Comparison of ENCODE assay signal across 25 mouse cellular contexts in genomic region chr16:62605920-62606319, GRCm38 (mm10).
A peak's percentile ranks its signal among the peaks of the same experiment; 100 is the strongest.
DNase-seq lines count a peak whose midpoint lies in the region; ATAC-seq and TF ChIP-seq lines count a peak whose summit lies in the region.
"Had no signal": no experiment of that assay in that cellular context is flagged by ENCODE, and none has a peak within 500 bp of the region (broad histone marks: within the 10 kb centered on the region; RNA-seq: fewer than 3 reads in every experiment).

No protein-coding gene starts in this region.

- H3K36me3 ChIP-seq in hindbrain, postnatal 0 days (ENCODE audit: insufficient read depth, low read length), result no peaks in the 10 kb centered on the region
- H3K36me3 ChIP-seq in hindbrain, embryonic 11.5 days (ENCODE audit: control insufficient read depth, insufficient read depth, low read length), result no peaks in the 10 kb centered on the region
- no peaks in the 10 kb centered on the region for H3K36me3 ChIP-seq in midbrain, embryonic 15.5 days (replicated peaks)
- H3K36me3 ChIP-seq in midbrain, embryonic 13.5 days, result no peaks in the 10 kb centered on the region
- H3K36me3 ChIP-seq: forebrain, embryonic 10.5 days; G1E; heart, embryonic 13.5 days; hindbrain, embryonic 12.5 days; limb, embryonic 13.5 days; liver, embryonic 12.5 days; neural tube, embryonic 15.5 days had no signal

- no peak overlapping the region for H3K27ac ChIP-seq in hindbrain, postnatal 0 days
- H3K27ac ChIP-seq in hindbrain, embryonic 11.5 days (ENCODE audit: low read depth, low read length), result no peak overlapping the region
- H3K27ac ChIP-seq in midbrain, embryonic 15.5 days, result no peak overlapping the region
- H3K27ac ChIP-seq in midbrain, embryonic 13.5 days, result no peak overlapping the region
- H3K27ac ChIP-seq: forebrain, embryonic 10.5 days; heart, embryonic 13.5 days; hindbrain, embryonic 12.5 days; limb, embryonic 13.5 days; liver, embryonic 12.5 days; neural tube, embryonic 15.5 days had no signal

- TF ChIP-seq CTCF in hindbrain, postnatal 0 days (IDR thresholded peaks at IDR 0.05; ENCODE audit: low read depth), result peak; percentile 49

- DNase-seq in cerebellum, postnatal 10 days, result peak; percentile 4 to 17
- no peak for DNase-seq in cerebellum, postnatal 36 days
- peak; percentile 34 for DNase-seq in hindbrain, postnatal 0 days (ENCODE audit: low spot score)
- no peak for DNase-seq in hindbrain, embryonic 11.5 days (ENCODE audit: low spot score)
- no peak for DNase-seq in thymus, adult 18-20 months
- no peak for DNase-seq in spleen, postnatal 14 days (ENCODE audit: low spot score in 2 of 2)
- DNase-seq: adrenal gland, postnatal 10 days; cerebellum, adult 9-10 months; gastrocnemius, postnatal 14 days; heart, adult 11 months; heart, postnatal 14 days; kidney, adult 2 months; kidney, postnatal 14 days; layer of hippocampus, postnatal 36 days; lung, adult 18-20 months; lung, postnatal 14 days had no signal

- H3K9ac ChIP-seq in hindbrain, postnatal 0 days (replicated peaks; ENCODE audit: low read length), result no peak overlapping the region
- no peak overlapping the region for H3K9ac ChIP-seq in hindbrain, embryonic 11.5 days (ENCODE audit: low read depth, low read length)
- no peak overlapping the region for H3K9ac ChIP-seq in midbrain, embryonic 15.5 days
- H3K9ac ChIP-seq in midbrain, embryonic 13.5 days (replicated peaks), result no peak overlapping the region
- H3K9ac ChIP-seq: heart, embryonic 13.5 days; hindbrain, embryonic 12.5 days; limb, embryonic 13.5 days; liver, embryonic 12.5 days; neural tube, embryonic 15.5 days had no signal

- H3K4me1 ChIP-seq in hindbrain, postnatal 0 days (ENCODE audit: insufficient read depth, low read length), result no peaks in the 10 kb centered on the region
- H3K4me1 ChIP-seq in hindbrain, embryonic 11.5 days (replicated peaks; ENCODE audit: control insufficient read depth, insufficient read depth, low read length), result no peaks in the 10 kb centered on the region
- no peaks in the 10 kb centered on the region for H3K4me1 ChIP-seq in midbrain, embryonic 15.5 days
- peaks cover 8% of the 10 kb centered on the region for H3K4me1 ChIP-seq in midbrain, embryonic 13.5 days (replicated peaks)
- H3K4me1 ChIP-seq: forebrain, embryonic 10.5 days; heart, embryonic 13.5 days; hindbrain, embryonic 12.5 days; limb, embryonic 13.5 days; liver, embryonic 12.5 days; neural tube, embryonic 15.5 days had no signal

- 94% methylated on average over 1 of the region's 1 CpGs for WGBS in hindbrain, postnatal 0 days
- 91% methylated on average over 1 of the region's 1 CpGs for WGBS in hindbrain, embryonic 11.5 days
- 98% methylated on average over 1 of the region's 1 CpGs for WGBS in midbrain, embryonic 15.5 days
- 96% methylated on average over 1 of the region's 1 CpGs for WGBS in midbrain, embryonic 13.5 days

- H3K4me3 ChIP-seq in hindbrain, postnatal 0 days (ENCODE audit: low read length), result no peak overlapping the region
- H3K4me3 ChIP-seq in hindbrain, embryonic 11.5 days (ENCODE audit: low read depth, low read length), result no peak overlapping the region
- no peak overlapping the region for H3K4me3 ChIP-seq in midbrain, embryonic 15.5 days
- H3K4me3 ChIP-seq in midbrain, embryonic 13.5 days (replicated peaks), result no peak overlapping the region
- H3K4me3 ChIP-seq: forebrain, embryonic 10.5 days; heart, embryonic 13.5 days; hindbrain, embryonic 12.5 days; limb, embryonic 13.5 days; liver, embryonic 12.5 days; neural tube, embryonic 15.5 days had no signal

- no peak for ATAC-seq in hindbrain, postnatal 0 days
- no peak for ATAC-seq in hindbrain, embryonic 11.5 days (ENCODE audit: low FRiP score)
- ATAC-seq in midbrain, embryonic 15.5 days (replicated peaks), result 0 out of 2 replicates have a peak, but pooled peaks have one; percentile 33
- ATAC-seq in midbrain, embryonic 13.5 days, result no peak
- ATAC-seq: liver, embryonic 12.5 days had no signal

- H3K9me3 ChIP-seq in hindbrain, postnatal 0 days (ENCODE audit: low read length), result no peaks in the 10 kb centered on the region
- H3K9me3 ChIP-seq in hindbrain, embryonic 11.5 days (ENCODE audit: control insufficient read depth, low read length), result no peaks in the 10 kb centered on the region
- no peaks in the 10 kb centered on the region for H3K9me3 ChIP-seq in midbrain, embryonic 15.5 days
- H3K9me3 ChIP-seq in midbrain, embryonic 13.5 days, result no peaks in the 10 kb centered on the region
- H3K9me3 ChIP-seq: forebrain, embryonic 10.5 days; G1E; heart, embryonic 13.5 days; hindbrain, embryonic 12.5 days; limb, embryonic 13.5 days; neural tube, embryonic 15.5 days had no signal

- H3K4me2 ChIP-seq in hindbrain, postnatal 0 days (ENCODE audit: low read depth, low read length), result no peak overlapping the region
- no peak overlapping the region for H3K4me2 ChIP-seq in hindbrain, embryonic 11.5 days (replicated peaks; ENCODE audit: low read depth, low read length)
- no peak overlapping the region for H3K4me2 ChIP-seq in midbrain, embryonic 15.5 days
- no peak overlapping the region for H3K4me2 ChIP-seq in midbrain, embryonic 13.5 days (replicated peaks)
- H3K4me2 ChIP-seq: heart, embryonic 13.5 days; hindbrain, embryonic 12.5 days; limb, embryonic 13.5 days; liver, embryonic 12.5 days; neural tube, embryonic 15.5 days had no signal

- H3K27me3 ChIP-seq in hindbrain, postnatal 0 days (ENCODE audit: insufficient read depth, low read length), result no peaks in the 10 kb centered on the region
- H3K27me3 ChIP-seq in hindbrain, embryonic 11.5 days (ENCODE audit: control insufficient read depth, insufficient read depth, low read length), result no peaks in the 10 kb centered on the region
- no peaks in the 10 kb centered on the region for H3K27me3 ChIP-seq in midbrain, embryonic 15.5 days (replicated peaks)
- no peaks in the 10 kb centered on the region for H3K27me3 ChIP-seq in midbrain, embryonic 13.5 days
- H3K27me3 ChIP-seq: heart, embryonic 13.5 days; hindbrain, embryonic 12.5 days; limb, embryonic 13.5 days; liver, embryonic 12.5 days; neural tube, embryonic 15.5 days had no signal

Comparison
In these comparisons a context has a peak if more than half of its experiments do, and no peak if none do; other contexts are left out.
1. DNase-seq: peak in cerebellum, postnatal 10 days (2 of 2) and hindbrain, postnatal 0 days (single experiment); none in cerebellum, postnatal 36 days (0 of 2), hindbrain, embryonic 11.5 days (single experiment), thymus, adult 18-20 months (0 of 2) and spleen, postnatal 14 days (0 of 2).